Mouse (Mus musculus): ENCODE measurements around the gene 4930442H23Rik.
"Not testable (repeated sequence)": the region's sequence is repeated elsewhere in the genome, so short reads cannot be mapped to it uniquely, and the experiment has no call there.

The 4930442H23Rik gene

GRCm38 (mm10) chr10:81197305-81197704 is 13.7 kb upstream of the 4930442H23Rik start:
- DNase-seq, result no peak

GRCm38 (mm10) chr10:81196470-81197065 is 12.9 kb upstream of the 4930442H23Rik start:
- DNase-seq, result no peak

GRCm38 (mm10) chr10:81195300-81195699 is 11.7 kb upstream of the 4930442H23Rik start:
- DNase-seq, result no peak

GRCm38 (mm10) chr10:81193991-81194774 is 10.5 kb upstream of the 4930442H23Rik start:
- no peak for DNase-seq

GRCm38 (mm10) chr10:81192968-81193501 is 9.4 kb upstream of the 4930442H23Rik start:
- peak; percentile 60 for DNase-seq

- peak; percentile 92 for DNase-seq
These were observed 8.8 kb upstream of the 4930442H23Rik start for GRCm38 (mm10) chr10:81192270-81192967.

- DNase-seq, result peak; percentile 43
These were observed 7.8 kb upstream of the 4930442H23Rik start for GRCm38 (mm10) chr10:81191342-81191982.

DNA sequence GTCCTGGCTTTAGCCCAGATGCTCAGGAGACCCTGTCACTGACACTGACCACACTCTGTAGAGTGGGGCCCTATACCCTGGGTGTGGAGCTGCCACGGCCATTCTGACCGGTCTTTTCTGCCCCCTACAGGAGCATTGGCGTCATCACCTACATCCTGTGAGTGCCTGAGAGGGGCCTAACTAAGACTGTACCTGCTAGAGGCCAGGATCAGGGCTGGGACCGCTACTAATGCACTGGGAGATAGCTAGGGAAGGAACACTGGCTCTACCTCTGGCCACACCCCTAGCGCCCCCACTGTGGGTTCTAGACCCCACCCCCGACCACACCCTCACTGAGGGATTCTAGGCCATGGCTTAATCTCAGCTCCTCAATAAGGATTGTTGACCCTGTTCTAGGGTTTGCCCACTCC is 7.3 kb upstream of the 4930442H23Rik start:
- no peak for DNase-seq

- peak; percentile 37 for DNase-seq
These were observed 6.7 kb upstream of the 4930442H23Rik start for GRCm38 (mm10) chr10:81190236-81190911.

DNA sequence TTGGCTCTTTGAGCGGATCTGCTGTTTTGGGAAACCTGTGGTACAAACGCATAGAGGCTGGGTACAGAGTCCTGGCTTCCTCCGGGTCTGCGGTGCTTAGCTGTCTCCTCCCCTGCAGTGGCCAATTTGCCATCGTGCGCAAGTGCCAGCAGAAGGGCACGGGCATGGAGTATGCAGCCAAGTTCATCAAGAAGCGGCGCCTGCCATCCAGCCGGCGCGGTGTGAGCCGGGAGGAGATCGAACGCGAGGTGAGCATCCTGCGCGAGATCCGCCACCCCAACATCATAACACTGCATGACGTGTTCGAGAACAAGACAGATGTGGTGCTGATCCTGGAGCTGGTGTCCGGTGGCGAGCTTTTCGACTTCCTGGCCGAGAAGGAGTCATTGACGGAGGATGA is 6.2 kb upstream of the 4930442H23Rik start:
- no peak for DNase-seq

GRCm38 (mm10) chr10:81187161-81187560 is 3.5 kb upstream of the 4930442H23Rik start:
- DNase-seq, result no peak

- DNase-seq, result no peak
These were observed 1.1 kb upstream of the 4930442H23Rik start for GRCm38 (mm10) chr10:81184765-81185164.

DNA sequence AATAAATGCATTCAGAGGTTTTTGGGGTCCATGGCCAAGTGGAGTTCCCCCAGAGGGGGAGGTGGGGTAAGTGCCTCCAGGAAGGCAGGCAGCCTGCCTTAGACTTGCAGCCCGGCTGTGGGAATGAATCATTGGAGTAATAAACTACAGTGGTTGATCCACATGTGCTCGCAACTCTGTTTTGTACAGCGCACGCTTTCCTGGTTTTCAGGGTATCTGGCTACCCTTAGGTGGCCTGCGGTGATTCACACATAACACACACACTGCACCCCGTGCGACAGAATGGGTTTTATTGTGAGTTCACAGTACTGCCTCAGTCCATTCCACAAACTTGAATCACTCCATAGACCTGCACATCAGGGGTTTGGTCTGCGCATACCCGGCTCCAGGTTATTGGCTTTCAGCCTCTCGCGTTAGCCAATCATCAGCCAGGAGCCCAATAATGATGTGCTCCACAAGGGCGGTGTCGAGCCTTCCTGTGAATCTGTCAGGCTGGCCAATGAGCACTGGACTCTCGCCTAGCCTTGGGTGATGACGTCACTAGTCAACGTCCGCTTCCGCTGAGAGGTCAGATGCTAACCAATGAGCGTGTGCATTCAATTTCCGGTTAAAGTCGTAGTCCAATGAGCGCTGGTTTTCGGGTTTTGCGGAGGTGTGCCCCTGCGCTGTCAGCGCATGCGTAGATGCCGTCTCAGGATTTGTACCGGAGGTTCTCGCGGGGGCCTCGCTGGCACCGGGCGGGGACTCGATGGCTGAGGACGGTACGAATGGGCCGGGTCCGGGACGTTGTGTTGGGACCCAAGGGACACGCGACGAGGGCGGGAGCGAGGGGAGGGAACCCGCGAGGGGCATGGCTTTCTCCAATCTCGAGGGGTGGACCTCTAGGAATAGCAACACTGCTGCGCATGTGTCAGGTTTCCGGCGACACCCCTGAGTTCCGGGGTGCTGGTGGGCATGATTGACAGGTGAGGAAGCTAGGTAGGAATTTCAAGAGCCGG is 1.0 kb downstream of the 4930442H23Rik start, which contains the start of gene Dapk3:
Gene Dapk3 (plus strand): TSS at position 670 of the 998 bp plus-strand sequence.
- peak; percentile 98 for DNase-seq

GRCm38 (mm10) chr10:81181860-81182259 is 1.8 kb downstream of the 4930442H23Rik start:
- not testable (repeated sequence) for DNase-seq

- DNase-seq, result no peak
These were observed 2.7 kb downstream of the 4930442H23Rik start for GRCm38 (mm10) chr10:81180946-81181345.

- DNase-seq, result no peak
These were observed 4.0 kb downstream of the 4930442H23Rik start for GRCm38 (mm10) chr10:81179451-81180342.

GRCm38 (mm10) chr10:81178927-81179326 is 4.7 kb downstream of the 4930442H23Rik start:
- no peak for DNase-seq

GRCm38 (mm10) chr10:81177958-81178712 is 5.5 kb downstream of the 4930442H23Rik start:
- DNase-seq, result no peak

DNA sequence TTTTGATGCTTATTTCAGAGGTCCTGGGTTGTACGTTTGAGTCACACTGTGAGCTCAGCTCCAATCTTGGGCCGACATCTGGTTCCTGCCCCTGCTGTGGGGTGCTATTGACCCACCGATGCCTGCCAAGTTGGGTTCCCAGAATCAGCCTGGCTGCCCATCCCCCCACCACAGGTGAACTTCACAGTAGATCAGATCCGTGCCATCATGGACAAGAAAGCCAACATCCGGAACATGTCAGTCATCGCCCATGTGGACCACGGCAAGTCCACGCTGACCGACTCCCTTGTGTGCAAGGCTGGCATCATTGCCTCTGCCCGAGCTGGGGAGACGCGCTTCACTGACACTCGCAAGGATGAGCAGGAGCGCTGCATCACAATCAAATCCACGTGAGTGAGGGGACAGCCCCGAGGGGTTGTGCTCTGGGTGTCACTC is 6.1 kb downstream of the 4930442H23Rik start:
- DNase-seq, result peak; percentile 57
